Mouse (Mus musculus) midbrain, embryonic 11.5 days (tissue): ENCODE measurements around the gene Slc16a12. TPM values are rescaled to one million over a fixed set of nuclear protein-coding genes. Genes with fewer than 3 reads are reported as not detected.

Experiments used
- ATAC-seq: fragments of 200-750 bp; cut with Nextera tagmentation; 2 replicates; pipeline ENCODE4 v1.8.0; 2017; ENCODE audit warnings: moderate TSS enrichment, moderate library complexity; ENCODE audit not compliant: low FRiP score
- DNase-seq: peaks from one replicate; pipeline ENCODE4 v3.0.0; 2015; ENCODE audit warnings: low spot score; ENCODE audit errors: missing footprints
- H3K27ac ChIP-seq: fragments of 300-500 bp; sonication (generic); 2 replicates; pipeline ENCODE4 v1.5.1; 2014; ENCODE audit warnings: low read depth, low read length
- H3K27me3 ChIP-seq: fragments of 300-500 bp; sonication (generic); 2 replicates; pipeline ENCODE4 v1.6.1; 2014; ENCODE audit warnings: mild to moderate bottlenecking, low read length, moderate library complexity, mixed read lengths; ENCODE audit not compliant: control insufficient read depth, insufficient read depth
- H3K36me3 ChIP-seq: fragments of 300-500 bp; sonication (generic); 2 replicates; pipeline ENCODE4 v1.6.1; 2014; ENCODE audit warnings: mild to moderate bottlenecking, low read length, moderate library complexity, mixed read lengths; ENCODE audit not compliant: control insufficient read depth, insufficient read depth
- H3K4me1 ChIP-seq: fragments of 300-500 bp; sonication (generic); 2 replicates; pipeline ENCODE4 v1.6.1; 2014; ENCODE audit warnings: low read length; ENCODE audit not compliant: control insufficient read depth, insufficient read depth
- H3K4me2 ChIP-seq: fragments of 300-500 bp; sonication (generic); 2 replicates; pipeline ENCODE4 v1.6.1; 2014; ENCODE audit warnings: mild to moderate bottlenecking, moderate library complexity
- H3K4me3 ChIP-seq: fragments of 300-500 bp; sonication (generic); 2 replicates; pipeline ENCODE4 v1.5.1; 2014; ENCODE audit warnings: low read depth, low read length
- H3K9ac ChIP-seq: fragments of 300-500 bp; sonication (generic); 2 replicates; pipeline ENCODE4 v1.6.1; 2014; ENCODE audit warnings: low read length
- H3K9me3 ChIP-seq: fragments of 300-500 bp; sonication (generic); 2 replicates; pipeline ENCODE4 v1.6.1; 2016; ENCODE audit warnings: low read length; ENCODE audit not compliant: control insufficient read depth
- WGBS: fragments of 180-500 bp; shearing (Covaris S2); extraction: QIAGEN DNeasy Blood & Tissue Kit; methylation state at CpG from one replicate; pipeline ENCODE4 v1.1.7; 2014; 5-methylcytosine and 5-hydroxymethylcytosine counted together
- polyA plus RNA-seq: library from polyadenylated mRNA; unstranded; fragments of >200 nt; fragmentation: Nextera tagmentation; extraction: Ambion mirVana; gene quantifications from 2 replicates; pipeline ENCODE4 v1.2.1, GENCODE M21; 2014

Slc16a12 gene
- polyA plus RNA-seq, 1 experiment from 2014 or later: 2.7 TPM

- H3K9ac ChIP-seq: no peak overlapping the region
- WGBS: 76% methylated on average over 5 of the region's 5 CpGs
- H3K27ac ChIP-seq: no peak overlapping the region
- H3K27me3 ChIP-seq: no peaks in the 10 kb centered on the region
- no peaks in the 10 kb centered on the region for H3K9me3 ChIP-seq
- no peaks in the 10 kb centered on the region for H3K4me1 ChIP-seq
- ATAC-seq (no peak), DNase-seq (no peak)
- H3K36me3 ChIP-seq: no peaks in the 10 kb centered on the region
- H3K4me3 ChIP-seq: no peak overlapping the region
- H3K4me2 ChIP-seq: no peak overlapping the region
These were observed 104.5 kb downstream of the Slc16a12 start for GRCm38 (mm10) chr19:34642616-34643015.

DNA sequence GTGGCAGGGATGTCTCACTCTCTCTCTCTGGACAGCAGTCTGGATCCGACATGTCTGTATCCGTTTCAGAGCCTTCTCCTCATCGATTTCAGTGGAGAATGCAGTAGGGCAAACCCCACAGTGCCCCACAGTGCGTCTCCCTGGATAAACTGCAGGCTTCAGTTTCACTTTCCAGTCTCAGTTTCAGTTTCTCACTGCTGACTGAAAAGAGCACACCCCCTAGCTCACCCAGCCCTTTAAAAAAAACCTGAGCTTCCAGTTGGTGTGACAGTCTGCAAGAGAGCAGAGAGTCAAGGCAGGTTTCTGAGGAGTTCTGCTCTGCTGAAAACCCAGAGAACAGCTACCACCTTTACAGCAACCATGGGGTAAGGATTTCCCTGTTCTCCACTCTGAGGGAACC lies 106.5 kb downstream of the Slc16a12 start, which contains the start of the genes Ifit1bl2 and Ifit1:
Gene Ifit1bl2 (minus strand): TSS at position 121 of the 400 bp plus-strand sequence.
Gene Ifit1 (plus strand): TSS at position 249 of the 400 bp plus-strand sequence.
- no peak for DNase-seq
- Histone ChIP-seq H3K4me1 (no peaks in the 10 kb centered on the region), H3K36me3 (no peaks in the 10 kb centered on the region), H3K9ac (no peak within 1 kb of the TSS), H3K4me3 (no peak within 1 kb of the TSS), H3K4me2 (no peak within 1 kb of the TSS), H3K27ac (no peak within 1 kb of the TSS), H3K9me3 (no peaks in the 10 kb centered on the region), H3K27me3 (no peaks in the 10 kb centered on the region)
- ATAC-seq: no peak
- 74% methylated on average over 4 of the region's 4 CpGs for WGBS

GRCm38 (mm10) chr19:34636933-34637557 lies 110.0 kb downstream of the Slc16a12 start:
- Histone ChIP-seq H3K4me1 (no peaks in the 10 kb centered on the region), H3K27me3 (no peaks in the 10 kb centered on the region), H3K27ac (no peak overlapping the region), H3K36me3 (no peaks in the 10 kb centered on the region), H3K9ac (no peak overlapping the region), H3K9me3 (no peaks in the 10 kb centered on the region), H3K4me2 (no peak overlapping the region), H3K4me3 (no peak overlapping the region)
- ATAC-seq (peak; percentile 78), DNase-seq (peak; percentile 92)
- WGBS: 20% methylated on average over 3 of the region's 3 CpGs

- no peak overlapping the region for H3K9ac ChIP-seq
- H3K4me2 ChIP-seq: no peak overlapping the region
- H3K27me3 ChIP-seq: no peaks in the 10 kb centered on the region
- H3K36me3 ChIP-seq: no peaks in the 10 kb centered on the region
- ATAC-seq (no peak), DNase-seq (no peak)
- WGBS: 92% methylated on average over 2 of the region's 2 CpGs
- no peaks in the 10 kb centered on the region for H3K9me3 ChIP-seq
- H3K4me3 ChIP-seq: no peak overlapping the region
- H3K4me1 ChIP-seq: no peaks in the 10 kb centered on the region
- no peak overlapping the region for H3K27ac ChIP-seq
These were observed 113.6 kb downstream of the Slc16a12 start for GRCm38 (mm10) chr19:34633484-34633883.

GRCm38 (mm10) chr19:34631487-34631886 lies 115.6 kb downstream of the Slc16a12 start:
- no peak overlapping the region for H3K4me3 ChIP-seq
- no peak overlapping the region for H3K27ac ChIP-seq
- H3K9ac ChIP-seq: no peak overlapping the region
- no peaks in the 10 kb centered on the region for H3K4me1 ChIP-seq
- no peaks in the 10 kb centered on the region for H3K9me3 ChIP-seq
- DNase-seq (no peak), ATAC-seq (no peak)
- no peaks in the 10 kb centered on the region for H3K27me3 ChIP-seq
- no peaks in the 10 kb centered on the region for H3K36me3 ChIP-seq
- H3K4me2 ChIP-seq: no peak overlapping the region

DNA sequence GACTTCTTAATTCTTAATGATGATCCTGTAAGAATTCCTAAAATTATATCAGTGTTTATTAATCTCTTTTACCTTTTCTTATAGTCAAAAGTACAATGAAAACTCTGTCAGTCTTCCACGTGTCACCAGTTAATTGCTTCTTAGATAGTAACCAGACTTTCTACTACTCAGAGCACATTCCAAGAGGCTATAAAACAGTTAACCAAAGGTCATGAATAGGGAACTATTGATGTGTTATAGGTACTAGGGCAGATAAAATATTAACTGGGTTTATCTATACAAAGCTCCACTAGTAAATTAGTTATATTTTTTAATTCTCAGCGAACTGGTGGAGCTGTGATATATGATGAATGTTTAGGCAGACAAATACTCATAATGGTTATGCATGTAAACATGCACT lies 119.6 kb downstream of the Slc16a12 start:
- no peaks in the 10 kb centered on the region for H3K27me3 ChIP-seq
- no peaks in the 10 kb centered on the region for H3K36me3 ChIP-seq
- H3K27ac ChIP-seq: no peak overlapping the region
- H3K4me3 ChIP-seq: no peak overlapping the region
- ATAC-seq (no peak), DNase-seq (no peak)
- no peaks in the 10 kb centered on the region for H3K4me1 ChIP-seq
- WGBS: 80% methylated on average over 2 of the region's 2 CpGs
- H3K4me2 ChIP-seq: no peak overlapping the region
- H3K9ac ChIP-seq: no peak overlapping the region
- no peaks in the 10 kb centered on the region for H3K9me3 ChIP-seq

GRCm38 (mm10) chr19:34624663-34625062 lies 122.4 kb downstream of the Slc16a12 start:
- DNase-seq (no peak), ATAC-seq (no peak)
- no peak overlapping the region for H3K27ac ChIP-seq
- H3K9me3 ChIP-seq: no peaks in the 10 kb centered on the region
- H3K9ac ChIP-seq: no peak overlapping the region
- H3K4me2 ChIP-seq: no peak overlapping the region
- H3K4me3 ChIP-seq: no peak overlapping the region
- H3K27me3 ChIP-seq: no peaks in the 10 kb centered on the region
- H3K36me3 ChIP-seq: no peaks in the 10 kb centered on the region
- H3K4me1 ChIP-seq: no peaks in the 10 kb centered on the region
- WGBS: 88% methylated on average over 4 of the region's 4 CpGs

DNA sequence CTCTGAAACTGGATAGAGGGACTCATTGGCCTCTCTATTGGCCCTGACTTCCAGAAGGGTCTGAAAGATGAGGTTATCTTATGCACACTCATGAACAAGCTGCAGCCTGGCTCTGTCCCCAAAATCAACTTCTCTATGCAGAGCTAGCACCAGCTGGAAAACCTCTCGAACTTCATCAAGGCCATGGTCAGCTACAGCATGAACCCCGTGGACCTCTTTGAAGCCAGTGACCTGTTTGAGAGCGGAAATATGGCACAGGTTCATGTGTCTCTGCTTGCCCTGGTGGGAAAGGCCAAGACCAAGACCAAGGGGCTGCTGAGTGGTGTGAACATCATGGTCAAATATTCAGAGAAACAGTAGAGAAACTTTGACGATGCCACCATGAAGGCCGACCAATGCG lies 123.3 kb downstream of the Slc16a12 start:
- 95% methylated on average over 6 of the region's 6 CpGs for WGBS
- no peak overlapping the region for H3K9ac ChIP-seq
- no peak for ATAC-seq

DNA sequence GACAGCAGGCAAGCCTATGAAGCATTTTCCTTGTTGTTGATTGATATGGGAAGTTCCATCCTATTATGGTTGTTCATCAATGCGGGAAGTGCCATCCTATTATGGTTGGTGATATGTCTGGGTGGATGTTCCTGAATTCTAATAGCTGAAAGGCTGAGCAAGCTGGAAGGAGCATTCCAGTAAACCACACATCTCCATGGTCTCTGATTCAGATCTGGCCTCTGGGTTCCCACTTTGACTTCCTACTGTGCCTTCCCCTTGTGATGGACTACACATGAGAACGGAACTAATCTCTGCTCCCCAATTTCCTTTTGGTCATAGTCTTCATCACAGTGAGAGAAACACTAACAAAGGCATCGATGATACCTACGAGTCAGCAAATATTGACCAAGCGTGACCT lies 126.2 kb downstream of the Slc16a12 start:
- H3K9ac ChIP-seq: no peak overlapping the region
- ATAC-seq (no peak), DNase-seq (no peak)
- WGBS: 92% methylated on average over 5 of the region's 5 CpGs
- no peak overlapping the region for H3K4me2 ChIP-seq
- H3K27ac ChIP-seq: no peak overlapping the region
- H3K27me3 ChIP-seq: no peaks in the 10 kb centered on the region
- H3K36me3 ChIP-seq: no peaks in the 10 kb centered on the region
- H3K9me3 ChIP-seq: no peaks in the 10 kb centered on the region
- no peaks in the 10 kb centered on the region for H3K4me1 ChIP-seq
- H3K4me3 ChIP-seq: no peak overlapping the region

More for the DNA sequence above, 123.3 kb downstream of the Slc16a12 start:
- no peak overlapping the region for H3K4me2 ChIP-seq
- H3K36me3 ChIP-seq: no peaks in the 10 kb centered on the region
- H3K4me1 ChIP-seq: no peaks in the 10 kb centered on the region
- DNase-seq: no peak
- no peaks in the 10 kb centered on the region for H3K9me3 ChIP-seq
- H3K4me3 ChIP-seq: no peak overlapping the region
- no peak overlapping the region for H3K27ac ChIP-seq
- H3K27me3 ChIP-seq: no peaks in the 10 kb centered on the region
